Comparison of ENCODE assay signal across 9 mouse cellular contexts in the genomic region with DNA sequence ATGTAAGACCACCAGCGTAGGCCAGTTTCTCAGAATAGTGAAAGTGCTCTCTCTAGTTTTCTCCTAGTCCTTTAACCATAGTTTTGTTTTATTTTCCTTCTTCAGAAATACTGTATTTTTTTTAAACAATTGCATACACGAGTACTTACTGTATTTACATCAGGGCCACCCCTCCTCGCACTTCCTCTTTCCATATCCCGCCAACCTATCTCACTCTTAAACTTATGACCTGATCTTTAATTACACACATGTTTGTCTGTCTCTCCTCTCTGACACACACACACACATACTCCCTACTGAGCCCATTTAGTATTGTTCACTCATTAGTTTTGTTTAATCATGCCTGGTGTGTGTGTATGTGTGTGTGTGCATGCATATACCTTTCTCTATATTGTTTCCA.
"Had no signal": no experiment of that assay in that cellular context is flagged by ENCODE, and none has a peak within 500 bp of the region (broad histone marks: within the 10 kb centered on the region; RNA-seq: fewer than 3 reads in every experiment).

No protein-coding gene starts in this region.

- DNase-seq: kidney, adult 2 months; kidney, postnatal 36 days; layer of hippocampus, postnatal 36 days; left cerebral cortex, postnatal 4 days; liver, postnatal 0 days; lung, embryonic 14.5 days; midbrain, embryonic 14.5 days; thymus, postnatal 25 days had no signal

- ATAC-seq: liver, postnatal 0 days; lung, postnatal 0 days had no signal
